Mouse (Mus musculus) stomach, embryonic 15.5 days (tissue): Measurements from ENCODE around the gene Gramd1c. TPM values are rescaled to one million over a fixed set of nuclear protein-coding genes. Genes with fewer than 3 reads are reported as not detected.

Experiments
- ATAC-seq: fragments of 200-750 bp; cut with Nextera tagmentation; 2 replicates; pipeline ENCODE4 v1.8.0; 2017; ENCODE audit warnings: low read depth, moderate number of reproducible peaks, moderate TSS enrichment; ENCODE audit not compliant: insufficient read depth, low FRiP score
- H3K27ac ChIP-seq: fragments of 300-500 bp; sonication (generic); 2 replicates; pipeline ENCODE4 v1.5.1; 2015; ENCODE audit warnings: mild to moderate bottlenecking, inconsistent platforms
- H3K27me3 ChIP-seq: fragments of 300-500 bp; sonication (generic); replicated peaks from 2 replicates; pipeline ENCODE4 v1.6.1; 2015; ENCODE audit warnings: inconsistent platforms
- H3K36me3 ChIP-seq: fragments of 300-500 bp; sonication (generic); 2 replicates; pipeline ENCODE4 v1.6.1; 2015; ENCODE audit warnings: inconsistent platforms
- H3K4me1 ChIP-seq: fragments of 300-500 bp; sonication (generic); 2 replicates; pipeline ENCODE4 v1.6.1; 2015; ENCODE audit warnings: inconsistent platforms
- H3K4me2 ChIP-seq: fragments of 300-500 bp; sonication (generic); 2 replicates; pipeline ENCODE4 v1.6.1; 2015; ENCODE audit warnings: mild to moderate bottlenecking, inconsistent platforms
- H3K4me3 ChIP-seq: fragments of 300-500 bp; sonication (generic); replicated peaks from 2 replicates; pipeline ENCODE4 v1.5.1; 2015; ENCODE audit warnings: inconsistent platforms
- H3K9ac ChIP-seq: fragments of 300-500 bp; sonication (generic); 2 replicates; pipeline ENCODE4 v1.6.1; 2015; ENCODE audit warnings: inconsistent platforms
- H3K9me3 ChIP-seq: fragments of 300-500 bp; sonication (generic); 2 replicates; pipeline ENCODE4 v1.6.1; 2016; ENCODE audit warnings: inconsistent platforms
- WGBS: fragments of 180-500 bp; shearing (Covaris S2); methylation state at CpG from one replicate; pipeline ENCODE4 v1.1.7; 2015; 5-methylcytosine and 5-hydroxymethylcytosine counted together
- polyA plus RNA-seq: library from polyadenylated mRNA; unstranded; fragments of >200 nt; fragmentation: Nextera tagmentation; extraction: Ambion mirVana; gene quantifications from 2 replicates; pipeline ENCODE4 v1.2.1, GENCODE M21; 2015

Gramd1c gene
- polyA plus RNA-seq, 1 experiment from 2014 or later, result 6.6 TPM

- ATAC-seq, result no peak
- Histone ChIP-seq H3K9ac (no peak overlapping the region), H3K27ac (no peak overlapping the region), H3K9me3 (no peaks in the 10 kb centered on the region), H3K4me3 (no peak overlapping the region), H3K4me1 (no peaks in the 10 kb centered on the region), H3K4me2 (no peak overlapping the region), H3K27me3 (no peaks in the 10 kb centered on the region), H3K36me3 (no peaks in the 10 kb centered on the region)
- WGBS, result 81% methylated on average over 22 of the region's 22 CpGs
Measured at GRCm38 (mm10) chr16:43973606-43974220, 89.4 kb downstream of the Gramd1c start.

GRCm38 (mm10) chr16:43973147-43973546, 90.0 kb downstream of the Gramd1c start:
- Histone ChIP-seq H3K36me3 (no peaks in the 10 kb centered on the region), H3K4me1 (no peaks in the 10 kb centered on the region), H3K27me3 (no peaks in the 10 kb centered on the region), H3K27ac (no peak overlapping the region), H3K9ac (no peak overlapping the region), H3K4me2 (no peak overlapping the region), H3K9me3 (no peaks in the 10 kb centered on the region), H3K4me3 (no peak overlapping the region)
- WGBS, result 87% methylated on average over 11 of the region's 11 CpGs
- no peak for ATAC-seq

DNA sequence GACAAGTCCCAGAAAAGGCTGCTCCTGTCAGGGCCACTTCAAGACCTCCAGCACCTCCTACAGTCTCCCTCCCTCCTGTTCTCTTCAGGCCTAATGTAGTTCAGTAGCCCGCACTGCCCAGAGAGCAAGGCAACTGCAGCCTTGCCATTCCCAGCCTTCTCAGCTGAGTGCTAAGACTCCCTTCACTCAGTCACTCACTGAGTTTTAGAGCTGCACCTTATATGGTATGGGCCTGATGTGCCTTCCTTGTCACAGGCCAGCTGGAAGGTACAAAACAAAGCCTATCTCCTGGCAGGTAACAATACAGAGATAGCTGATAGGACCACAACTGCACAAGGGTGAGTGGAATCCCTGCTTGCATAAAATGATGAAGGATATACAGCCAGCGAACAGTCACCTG, 90.8 kb downstream of the Gramd1c start:
- WGBS, result 93% methylated on average over 2 of the region's 2 CpGs
- ATAC-seq, result no peak
- Histone ChIP-seq H3K4me2 (no peak overlapping the region), H3K9ac (no peak overlapping the region), H3K4me3 (no peak overlapping the region), H3K27ac (no peak overlapping the region), H3K4me1 (no peaks in the 10 kb centered on the region), H3K27me3 (no peaks in the 10 kb centered on the region), H3K36me3 (no peaks in the 10 kb centered on the region), H3K9me3 (no peaks in the 10 kb centered on the region)

- peak; percentile 76 for ATAC-seq
Measured at GRCm38 (mm10) chr16:43971741-43972140, 91.4 kb downstream of the Gramd1c start.

DNA sequence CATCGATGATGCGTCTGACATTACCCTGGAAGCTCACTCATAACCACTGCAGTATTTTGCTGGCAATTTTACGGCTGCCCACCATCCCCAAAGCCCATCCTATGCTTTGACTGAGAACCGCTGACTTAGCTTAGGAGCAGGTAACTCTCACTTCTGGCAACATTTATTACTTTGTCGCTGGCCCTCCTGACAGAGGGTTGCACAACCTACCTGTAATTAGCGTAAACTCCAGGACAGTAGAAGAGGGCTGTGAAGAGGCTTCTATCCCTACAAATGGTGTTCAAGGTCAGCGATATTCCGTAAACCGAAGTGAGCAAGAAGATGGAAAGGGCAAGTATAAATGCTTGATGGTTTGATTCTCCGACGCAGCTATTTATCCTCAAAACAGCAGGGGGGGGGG, 92.0 kb downstream of the Gramd1c start:
- WGBS, result 91% methylated on average over 11 of the region's 11 CpGs
- no peak overlapping the region for H3K27ac ChIP-seq
- H3K4me1 ChIP-seq, result no peaks in the 10 kb centered on the region
- ATAC-seq, result no peak
- H3K9ac ChIP-seq, result no peak overlapping the region
- no peak overlapping the region for H3K4me2 ChIP-seq
- no peaks in the 10 kb centered on the region for H3K27me3 ChIP-seq
- no peaks in the 10 kb centered on the region for H3K36me3 ChIP-seq
- no peak overlapping the region for H3K4me3 ChIP-seq
- H3K9me3 ChIP-seq, result no peaks in the 10 kb centered on the region

More at GRCm38 (mm10) chr16:43971741-43972140, 91.4 kb downstream of the Gramd1c start:
- Histone ChIP-seq H3K4me1 (no peaks in the 10 kb centered on the region), H3K27ac (no peak overlapping the region), H3K4me2 (no peak overlapping the region), H3K4me3 (no peak overlapping the region), H3K9me3 (no peaks in the 10 kb centered on the region), H3K9ac (no peak overlapping the region), H3K27me3 (no peaks in the 10 kb centered on the region), H3K36me3 (no peaks in the 10 kb centered on the region)
- 71% methylated on average over 9 of the region's 9 CpGs for WGBS

GRCm38 (mm10) chr16:43970426-43970825, 92.7 kb downstream of the Gramd1c start:
- ATAC-seq, result 0 out of 2 replicates have a peak, but pooled peaks have one; percentile 25
- no peak overlapping the region for H3K9ac ChIP-seq
- H3K27me3 ChIP-seq, result no peaks in the 10 kb centered on the region
- H3K4me1 ChIP-seq, result no peaks in the 10 kb centered on the region
- no peaks in the 10 kb centered on the region for H3K36me3 ChIP-seq
- H3K27ac ChIP-seq, result no peak overlapping the region
- WGBS, result 87% methylated on average over 3 of the region's 3 CpGs
- H3K4me3 ChIP-seq, result no peak overlapping the region
- no peak overlapping the region for H3K4me2 ChIP-seq
- no peaks in the 10 kb centered on the region for H3K9me3 ChIP-seq

GRCm38 (mm10) chr16:43965781-43966389, 97.3 kb downstream of the Gramd1c start:
- H3K36me3 ChIP-seq, result no peaks in the 10 kb centered on the region
- WGBS, result 86% methylated on average over 13 of the region's 13 CpGs
- no peak overlapping the region for H3K27ac ChIP-seq
- H3K9me3 ChIP-seq, result no peaks in the 10 kb centered on the region
- ATAC-seq, result no peak
- H3K4me1 ChIP-seq, result no peaks in the 10 kb centered on the region
- no peaks in the 10 kb centered on the region for H3K27me3 ChIP-seq
- H3K9ac ChIP-seq, result no peak overlapping the region
- H3K4me3 ChIP-seq, result no peak overlapping the region
- H3K4me2 ChIP-seq, result no peak overlapping the region

DNA sequence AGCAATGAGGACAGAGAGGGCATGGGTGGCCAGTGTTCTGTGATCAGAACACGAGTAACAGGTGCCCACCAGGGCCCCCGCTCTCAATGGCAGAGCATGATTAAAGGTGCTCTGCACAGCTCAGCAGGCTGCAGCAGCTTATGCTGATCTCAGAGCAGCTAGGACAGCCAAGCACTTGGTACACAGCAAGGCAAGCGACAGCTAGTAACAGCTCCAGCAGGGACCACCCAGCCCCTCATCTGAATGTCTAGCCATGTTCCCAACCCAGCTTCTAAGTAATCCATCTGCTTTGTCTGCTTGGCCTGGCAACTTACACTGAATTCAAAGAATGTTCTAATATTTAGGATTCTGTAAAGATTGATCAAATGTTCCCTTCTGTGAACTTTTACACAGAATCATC, 99.4 kb downstream of the Gramd1c start:
- H3K36me3 ChIP-seq, result no peaks in the 10 kb centered on the region
- no peak overlapping the region for H3K27ac ChIP-seq
- no peak for ATAC-seq
- no peak overlapping the region for H3K4me2 ChIP-seq
- H3K27me3 ChIP-seq, result no peaks in the 10 kb centered on the region
- H3K4me3 ChIP-seq, result no peak overlapping the region
- no peaks in the 10 kb centered on the region for H3K9me3 ChIP-seq
- no peak overlapping the region for H3K9ac ChIP-seq
- WGBS, result 78% methylated on average over 3 of the region's 3 CpGs
- H3K4me1 ChIP-seq, result no peaks in the 10 kb centered on the region

GRCm38 (mm10) chr16:43963291-43963690, 99.9 kb downstream of the Gramd1c start:
- H3K27ac ChIP-seq, result no peak overlapping the region
- H3K4me1 ChIP-seq, result no peaks in the 10 kb centered on the region
- H3K27me3 ChIP-seq, result no peaks in the 10 kb centered on the region
- no peak for ATAC-seq
- H3K4me2 ChIP-seq, result no peak overlapping the region
- no peaks in the 10 kb centered on the region for H3K9me3 ChIP-seq
- no peak overlapping the region for H3K9ac ChIP-seq
- 94% methylated on average over 9 of the region's 9 CpGs for WGBS
- H3K4me3 ChIP-seq, result no peak overlapping the region
- no peaks in the 10 kb centered on the region for H3K36me3 ChIP-seq

GRCm38 (mm10) chr16:43958038-43958437, 105.1 kb downstream of the Gramd1c start:
- no peak overlapping the region for H3K9ac ChIP-seq
- no peaks in the 10 kb centered on the region for H3K36me3 ChIP-seq
- no peaks in the 10 kb centered on the region for H3K27me3 ChIP-seq
- 94% methylated on average over 4 of the region's 4 CpGs for WGBS
- no peaks in the 10 kb centered on the region for H3K4me1 ChIP-seq
- ATAC-seq, result no peak
- H3K4me2 ChIP-seq, result no peak overlapping the region
- H3K9me3 ChIP-seq, result no peaks in the 10 kb centered on the region
- no peak overlapping the region for H3K27ac ChIP-seq
- H3K4me3 ChIP-seq, result no peak overlapping the region

GRCm38 (mm10) chr16:43954913-43955312, 108.2 kb downstream of the Gramd1c start:
- Histone ChIP-seq H3K9me3 (no peaks in the 10 kb centered on the region), H3K27me3 (no peaks in the 10 kb centered on the region), H3K4me2 (no peak overlapping the region), H3K9ac (no peak overlapping the region), H3K36me3 (no peaks in the 10 kb centered on the region), H3K4me3 (no peak overlapping the region), H3K27ac (no peak overlapping the region), H3K4me1 (no peaks in the 10 kb centered on the region)
- WGBS, result 45% methylated on average over 6 of the region's 6 CpGs
- ATAC-seq, result 0 out of 2 replicates have a peak, but pooled peaks have one; percentile 59

- no peak; the same call in 1 of the 2 replicates for ATAC-seq
- no peaks in the 10 kb centered on the region for H3K4me1 ChIP-seq
- 55% methylated on average over 4 of the region's 4 CpGs for WGBS
- H3K27ac ChIP-seq, result no peak overlapping the region
- H3K9ac ChIP-seq, result no peak overlapping the region
- H3K9me3 ChIP-seq, result no peaks in the 10 kb centered on the region
- no peak overlapping the region for H3K4me3 ChIP-seq
- no peaks in the 10 kb centered on the region for H3K36me3 ChIP-seq
- H3K4me2 ChIP-seq, result no peak overlapping the region
- H3K27me3 ChIP-seq, result no peaks in the 10 kb centered on the region
Measured at GRCm38 (mm10) chr16:43951591-43951990, 111.6 kb downstream of the Gramd1c start.
